Mouse (Mus musculus) erythroblast, embryonic 14.5 days (primary cell): ENCODE results near the gene Gak. TPM values are rescaled to one million over a fixed set of nuclear protein-coding genes. Genes with fewer than 3 reads are reported as not detected.

ENCODE experiments used
- H3K27me3 ChIP-seq: 2 replicates; pipeline ENCODE4 v1.6.1; 2012; ENCODE audit warnings: inconsistent platforms; ENCODE audit not compliant: control insufficient read depth
- H3K36me3 ChIP-seq: 2 replicates; pipeline ENCODE4 v1.6.1; 2012; ENCODE audit warnings: mild to moderate bottlenecking, inconsistent platforms; ENCODE audit not compliant: control insufficient read depth
- H3K4me1 ChIP-seq: 2 replicates; pipeline ENCODE4 v1.6.1; 2012; ENCODE audit warnings: inconsistent platforms; ENCODE audit not compliant: control insufficient read depth
- H3K4me3 ChIP-seq: replicated peaks from 2 replicates; pipeline ENCODE3; 2012; ENCODE audit warnings: moderate library complexity, mild to moderate bottlenecking, inconsistent platforms
- H3K9me3 ChIP-seq: 2 replicates; pipeline ENCODE4 v1.6.1; 2012; ENCODE audit warnings: low read length, inconsistent platforms, mixed read lengths; ENCODE audit not compliant: control insufficient read depth
- GATA1 ChIP-seq: IDR thresholded peaks from 2 replicates; pipeline ENCODE4 v1.6.1; 2012; ENCODE audit warnings: low read length, inconsistent platforms, mixed read lengths
- TAL1 ChIP-seq: IDR thresholded peaks from 3 replicates; pipeline ENCODE4 v1.6.1; 2012; ENCODE audit warnings: low read length, inconsistent platforms, mixed read lengths
- polyA plus RNA-seq: library from polyadenylated mRNA; stranded (reverse); fragments of >175 nt; gene quantifications from 2 replicates; pipeline ENCODE4 v1.2.3, GENCODE M21; 2012

The Gak gene
- polyA plus RNA-seq, 1 experiment, result 5.2 TPM

GRCm38 (mm10) chr5:108657406-108657805 is 27.9 kb upstream of the Gak start:
- H3K36me3 ChIP-seq, result peaks cover 58% of the 10 kb centered on the region
- TF ChIP-seq GATA1, result no peak
- no peak for TF ChIP-seq TAL1
- peaks cover 36% of the 10 kb centered on the region for H3K4me1 ChIP-seq
- no peaks in the 10 kb centered on the region for H3K9me3 ChIP-seq
- no peak overlapping the region for H3K4me3 ChIP-seq
- no peaks in the 10 kb centered on the region for H3K27me3 ChIP-seq

- Histone ChIP-seq H3K9me3 (no peaks in the 10 kb centered on the region), H3K36me3 (peaks cover 69% of the 10 kb centered on the region), H3K27me3 (no peaks in the 10 kb centered on the region), H3K4me3 (no peak overlapping the region), H3K4me1 (peaks cover 34% of the 10 kb centered on the region)
- no peak for TF ChIP-seq TAL1
- no peak for TF ChIP-seq GATA1
Observed at GRCm38 (mm10) chr5:108655891-108656650, 26.5 kb upstream of the Gak start.

- no peak overlapping the region for H3K4me3 ChIP-seq
- TF ChIP-seq GATA1 (no peak), TAL1 (no peak)
- no peaks in the 10 kb centered on the region for H3K9me3 ChIP-seq
- H3K4me1 ChIP-seq, result peaks cover 31% of the 10 kb centered on the region
- peaks cover 76% of the 10 kb centered on the region for H3K36me3 ChIP-seq
- no peaks in the 10 kb centered on the region for H3K27me3 ChIP-seq
Observed at GRCm38 (mm10) chr5:108655381-108655780, 25.8 kb upstream of the Gak start.

GRCm38 (mm10) chr5:108654444-108654990 is 25.0 kb upstream of the Gak start:
- H3K36me3 ChIP-seq, result peaks cover 84% of the 10 kb centered on the region
- TF ChIP-seq TAL1 (no peak), GATA1 (no peak)
- H3K4me3 ChIP-seq, result no peak overlapping the region

GRCm38 (mm10) chr5:108653341-108653740 is 23.8 kb upstream of the Gak start:
- Histone ChIP-seq H3K4me1 (peaks cover 12% of the 10 kb centered on the region), H3K9me3 (no peaks in the 10 kb centered on the region), H3K36me3 (peaks cover 94% of the 10 kb centered on the region), H3K27me3 (no peaks in the 10 kb centered on the region), H3K4me3 (no peak overlapping the region)
- TF ChIP-seq GATA1, result no peak
- no peak for TF ChIP-seq TAL1

More at GRCm38 (mm10) chr5:108654444-108654990, 25.0 kb upstream of the Gak start:
- Histone ChIP-seq H3K4me1 (peaks cover 22% of the 10 kb centered on the region), H3K27me3 (no peaks in the 10 kb centered on the region), H3K9me3 (no peaks in the 10 kb centered on the region)

GRCm38 (mm10) chr5:108651823-108652222 is 22.3 kb upstream of the Gak start:
- peaks cover 11% of the 10 kb centered on the region for H3K4me1 ChIP-seq
- no peaks in the 10 kb centered on the region for H3K27me3 ChIP-seq
- no peak overlapping the region for H3K4me3 ChIP-seq
- TF ChIP-seq GATA1 (no peak), TAL1 (no peak)
- H3K36me3 ChIP-seq, result peaks cover 95% of the 10 kb centered on the region
- no peaks in the 10 kb centered on the region for H3K9me3 ChIP-seq

- peaks cover 11% of the 10 kb centered on the region for H3K4me1 ChIP-seq
- no peak overlapping the region for H3K4me3 ChIP-seq
- peaks cover 97% of the 10 kb centered on the region for H3K36me3 ChIP-seq
- H3K9me3 ChIP-seq, result no peaks in the 10 kb centered on the region
- H3K27me3 ChIP-seq, result no peaks in the 10 kb centered on the region
- TF ChIP-seq GATA1 (no peak), TAL1 (no peak)
Observed at GRCm38 (mm10) chr5:108651136-108651720, 21.7 kb upstream of the Gak start.

GRCm38 (mm10) chr5:108650341-108650740 is 20.8 kb upstream of the Gak start:
- H3K36me3 ChIP-seq, result peaks cover 97% of the 10 kb centered on the region
- no peaks in the 10 kb centered on the region for H3K27me3 ChIP-seq
- H3K9me3 ChIP-seq, result no peaks in the 10 kb centered on the region
- H3K4me3 ChIP-seq, result no peak overlapping the region
- peaks cover 11% of the 10 kb centered on the region for H3K4me1 ChIP-seq
- TF ChIP-seq TAL1 (no peak), GATA1 (no peak)

- Histone ChIP-seq H3K4me3 (no peak overlapping the region), H3K4me1 (peaks cover 11% of the 10 kb centered on the region), H3K27me3 (no peaks in the 10 kb centered on the region), H3K36me3 (peaks cover 96% of the 10 kb centered on the region), H3K9me3 (no peaks in the 10 kb centered on the region)
- TF ChIP-seq GATA1, result no peak
- TF ChIP-seq TAL1, result no peak
Observed at GRCm38 (mm10) chr5:108648937-108649576, 19.5 kb upstream of the Gak start.
